Mouse (Mus musculus) CD8-positive naive resting alpha-beta T cell, adult 2 months (primary cell): ENCODE data around the gene Ap3b1.

ENCODE experiments used
- DNase-seq, 2 experiments: peaks; one replicate each; pipeline ENCODE4 v3.0.0; 2022; ENCODE audit warnings: low read depth in 2 of 2, low spot score in 2 of 2

Gene Ap3b1

GRCm38 (mm10) chr13:94375526-94376390, 17.0 kb downstream of the Ap3b1 start:
- no peak for DNase-seq

- DNase-seq, result no peak
Observed at GRCm38 (mm10) chr13:94379006-94379405, 20.2 kb downstream of the Ap3b1 start.

- DNase-seq, result no peak
Observed at GRCm38 (mm10) chr13:94381427-94381826, 22.7 kb downstream of the Ap3b1 start.

- no peak for DNase-seq
Observed at GRCm38 (mm10) chr13:94381829-94382675, 23.3 kb downstream of the Ap3b1 start.

GRCm38 (mm10) chr13:94384931-94385570, 26.3 kb downstream of the Ap3b1 start:
- DNase-seq, result no peak

- DNase-seq, result no peak
Observed at GRCm38 (mm10) chr13:94388566-94388965, 29.8 kb downstream of the Ap3b1 start.

- no peak for DNase-seq
Observed at GRCm38 (mm10) chr13:94389541-94389940, 30.8 kb downstream of the Ap3b1 start.

- no peak for DNase-seq
Observed at GRCm38 (mm10) chr13:94392282-94392681, 33.5 kb downstream of the Ap3b1 start.

- DNase-seq, result no peak
Observed at GRCm38 (mm10) chr13:94394486-94394885, 35.7 kb downstream of the Ap3b1 start.

GRCm38 (mm10) chr13:94395763-94396162, 37.0 kb downstream of the Ap3b1 start:
- DNase-seq, result no peak

- no peak for DNase-seq
Observed at GRCm38 (mm10) chr13:94396392-94396920, 37.7 kb downstream of the Ap3b1 start.

GRCm38 (mm10) chr13:94398568-94399374, 40.0 kb downstream of the Ap3b1 start:
- no peak for DNase-seq

GRCm38 (mm10) chr13:94400465-94400864, 41.7 kb downstream of the Ap3b1 start:
- no peak for DNase-seq

- DNase-seq, result no peak
Observed at GRCm38 (mm10) chr13:94423600-94423999, 64.8 kb downstream of the Ap3b1 start.

- no peak for DNase-seq
Observed at GRCm38 (mm10) chr13:94429567-94429966, 70.8 kb downstream of the Ap3b1 start.

- no peak for DNase-seq
Observed at GRCm38 (mm10) chr13:94439386-94439785, 80.6 kb downstream of the Ap3b1 start.

- DNase-seq, result no peak
Observed at GRCm38 (mm10) chr13:94441199-94441598, 82.4 kb downstream of the Ap3b1 start.

GRCm38 (mm10) chr13:94443411-94443810, 84.7 kb downstream of the Ap3b1 start:
- DNase-seq, result no peak

GRCm38 (mm10) chr13:94445103-94445502, 86.3 kb downstream of the Ap3b1 start:
- DNase-seq, result no peak

GRCm38 (mm10) chr13:94447003-94447402, 88.2 kb downstream of the Ap3b1 start:
- no peak for DNase-seq
